Mouse (Mus musculus): ENCODE measurements around the gene Prrx1.

Gene Prrx1

GRCm38 (mm10) chr1:163255884-163256283 is 57.6 kb downstream of the Prrx1 start:
- DNase-seq = no peak

- no peak for DNase-seq
Measured at GRCm38 (mm10) chr1:163252796-163253195, 60.7 kb downstream of the Prrx1 start.

GRCm38 (mm10) chr1:163252331-163252730 is 61.2 kb downstream of the Prrx1 start:
- DNase-seq = no peak

- DNase-seq = no peak
Measured at GRCm38 (mm10) chr1:163251766-163252165, 61.7 kb downstream of the Prrx1 start.

GRCm38 (mm10) chr1:163238950-163239349 is 74.6 kb downstream of the Prrx1 start:
- no peak for DNase-seq

GRCm38 (mm10) chr1:163231230-163231629 is 82.3 kb downstream of the Prrx1 start:
- DNase-seq = no peak

- DNase-seq = no peak
Measured at GRCm38 (mm10) chr1:163226271-163226670, 87.2 kb downstream of the Prrx1 start.

- DNase-seq = no peak
Measured at GRCm38 (mm10) chr1:163221767-163222166, 91.7 kb downstream of the Prrx1 start.

GRCm38 (mm10) chr1:163208919-163209867 is 104.3 kb downstream of the Prrx1 start:
- DNase-seq = no peak

GRCm38 (mm10) chr1:163198767-163199166 is 114.7 kb downstream of the Prrx1 start:
- DNase-seq = no peak

GRCm38 (mm10) chr1:163198059-163198458 is 115.5 kb downstream of the Prrx1 start:
- no peak for DNase-seq
